Mouse (Mus musculus): ENCODE data around the gene Rln1. TPM values are rescaled to one million over a fixed set of nuclear protein-coding genes. Genes with fewer than 3 reads are reported as not detected.

Gene Rln1
- polyA plus RNA-seq, 1 experiment from 2014 or later, result 0.14 TPM

- no peak overlapping the region for H3K4me3 ChIP-seq
- no peak overlapping the region for H3K4me2 ChIP-seq
- peaks cover 37% of the 10 kb centered on the region for H3K36me3 ChIP-seq
- 68% methylated on average over 8 of the region's 8 CpGs for WGBS
- H3K4me1 ChIP-seq, result no peaks in the 10 kb centered on the region
- no peak for ATAC-seq (ENCODE audit: insufficient number of reproducible peaks, low FRiP score, low TSS enrichment, low read depth)
- no peak overlapping the region for H3K9ac ChIP-seq
- no peaks in the 10 kb centered on the region for H3K27me3 ChIP-seq
- no peaks in the 10 kb centered on the region for H3K9me3 ChIP-seq
- H3K27ac ChIP-seq, result no peak overlapping the region
These were observed 46.6 kb downstream of the Rln1 start for GRCm38 (mm10) chr19:29287863-29288262.

- H3K9ac ChIP-seq, result no peak overlapping the region
- no peak overlapping the region for H3K27ac ChIP-seq
- peaks cover 23% of the 10 kb centered on the region for H3K36me3 ChIP-seq
- H3K4me1 ChIP-seq, result no peaks in the 10 kb centered on the region
- ATAC-seq (ENCODE audit: insufficient number of reproducible peaks, low FRiP score, low TSS enrichment, low read depth), result no peak
- H3K4me2 ChIP-seq, result no peak overlapping the region
- no peaks in the 10 kb centered on the region for H3K9me3 ChIP-seq
- 40% methylated on average over 7 of the region's 7 CpGs for WGBS
- no peaks in the 10 kb centered on the region for H3K27me3 ChIP-seq
- no peak overlapping the region for H3K4me3 ChIP-seq
These were observed 49.0 kb downstream of the Rln1 start for GRCm38 (mm10) chr19:29285451-29285869.

Other genes with a start within 250 kb of the Rln1 start
- gene Rcl1, start 233.3 kb downstream of the Rln1 start, polyA plus RNA-seq (2015; fragmentation: Nextera tagmentation; extraction: Ambion mirVana), result 44.2 and 47.4 TPM in 2 replicates
- gene Jak2, start 82.8 kb downstream of the Rln1 start, polyA plus RNA-seq (2015; fragmentation: Nextera tagmentation; extraction: Ambion mirVana), result 7.0 and 8.8 TPM in 2 replicates
- gene Insl6, start 9.3 kb downstream of the Rln1 start, polyA plus RNA-seq (2015; fragmentation: Nextera tagmentation; extraction: Ambion mirVana), result 3.9 and 5.0 TPM in 2 replicates
- gene Plgrkt, start 32.7 kb upstream of the Rln1 start, polyA plus RNA-seq (2015; fragmentation: Nextera tagmentation; extraction: Ambion mirVana), result 70.3 and 72.3 TPM in 2 replicates
- 0.31 and 0.36 TPM in 2 replicates for gene Cd274, start 32.8 kb upstream of the Rln1 start, polyA plus RNA-seq (2015; fragmentation: Nextera tagmentation; extraction: Ambion mirVana)
- gene Pdcd1lg2, start 76.2 kb upstream of the Rln1 start, polyA plus RNA-seq (2015; fragmentation: Nextera tagmentation; extraction: Ambion mirVana), result not detected in 2 replicates
- 16.1 and 19.8 TPM in 2 replicates for gene Ric1, start 187.6 kb upstream of the Rln1 start, polyA plus RNA-seq (2015; fragmentation: Nextera tagmentation; extraction: Ambion mirVana)

Measured in limb, embryonic 15.5 days (tissue).